Mouse (Mus musculus) heart, adult 2 months (tissue): ENCODE measurements around the gene Fam160a2. TPM values are rescaled to one million over a fixed set of nuclear protein-coding genes. Genes with fewer than 3 reads are reported as not detected.
A peak's percentile ranks its signal among the peaks of the same experiment; 100 is the strongest.
"Not testable (repeated sequence)": the region's sequence is repeated elsewhere in the genome, so short reads cannot be mapped to it uniquely, and the experiment has no call there.

Experiments
- DNase-seq, 2 experiments: peaks; one replicate each; pipeline ENCODE4 v3.0.0; 2021
- H3K27ac ChIP-seq: fragments of 200-600 bp; 2 replicates; pipeline ENCODE4 v1.8.1; 2022
- H3K27me3 ChIP-seq: fragments of 200-500 bp; 2 replicates; pipeline ENCODE4 v1.6.1; 2012; ENCODE audit warnings: mild to moderate bottlenecking, low read length, inconsistent platforms, mixed read lengths; ENCODE audit not compliant: control insufficient read depth, insufficient read depth
- H3K36me3 ChIP-seq: fragments of 200-500 bp; 2 replicates; pipeline ENCODE4 v1.6.1; 2012; ENCODE audit warnings: low read length, inconsistent platforms; ENCODE audit not compliant: control insufficient read depth, insufficient read depth
- H3K4me1 ChIP-seq: fragments of 200-500 bp; 2 replicates; pipeline ENCODE4 v1.6.1; 2011; ENCODE audit warnings: low read length; ENCODE audit not compliant: control insufficient read depth, insufficient read depth
- H3K4me3 ChIP-seq: fragments of 200-600 bp; 2 replicates; pipeline ENCODE4 v1.8.1; 2022
- H3K79me2 ChIP-seq: fragments of 200-500 bp; replicated peaks from 2 replicates; pipeline ENCODE4 v1.6.1; 2012; ENCODE audit warnings: mild to moderate bottlenecking, inconsistent platforms, low read length, moderate library complexity, mixed read lengths; ENCODE audit not compliant: control insufficient read depth, insufficient read depth
- H3K9ac ChIP-seq: fragments of 200-500 bp; 2 replicates; pipeline ENCODE4 v1.6.1; 2012; ENCODE audit warnings: low read depth, mild to moderate bottlenecking, control low read depth, inconsistent platforms, low read length, mixed read lengths
- CTCF ChIP-seq: fragments of 200-600 bp; IDR thresholded peaks from 2 replicates; pipeline ENCODE4 v1.8.1; 2022; ENCODE audit warnings: antibody characterized with exemption, mild to moderate bottlenecking, moderate library complexity
- EP300 ChIP-seq: fragments of 200-500 bp; IDR thresholded peaks from 2 replicates; pipeline ENCODE4 v1.6.1; 2011; ENCODE audit warnings: low read depth, low read length, control low read depth; ENCODE audit not compliant: insufficient read depth
- POLR2A ChIP-seq: fragments of 200-500 bp; IDR thresholded peaks from 2 replicates; pipeline ENCODE4 v1.6.1; 2011; ENCODE audit warnings: mild to moderate bottlenecking, low read depth, low read length, control low read depth; ENCODE audit not compliant: insufficient read depth
- WGBS: fragments of 180-500 bp; shearing (Covaris S2); methylation state at CpG from one replicate; pipeline ENCODE4 v1.1.7; 2018; 5-methylcytosine and 5-hydroxymethylcytosine counted together
- intact Hi-C: fragments of 180-260 bp; cut with DNase I; formaldehyde crosslinking; loops from one replicate; pipeline ENCODE4 v1.15.1; 2025
- polyA plus RNA-seq: library from polyadenylated mRNA; depleted of rRNA; stranded (reverse); fragments of >200 nt; gene quantifications from 2 replicates; pipeline ENCODE4 v1.2.3, GENCODE M21; 2012
- total RNA-seq, 2 experiments: library from RNA; stranded (reverse); gene quantifications; 2 replicates each; pipeline ENCODE4 v1.2.3; 2021

The Fam160a2 gene
- total and polyA plus RNA-seq, 3 experiments, result 16.0 to 25.4 (median 16.3) TPM

- WGBS, result 79% methylated on average over 5 of the region's 5 CpGs
Measured at GRCm38 (mm10) chr7:105418106-105418505, 18.3 kb upstream of the Fam160a2 start.

DNA sequence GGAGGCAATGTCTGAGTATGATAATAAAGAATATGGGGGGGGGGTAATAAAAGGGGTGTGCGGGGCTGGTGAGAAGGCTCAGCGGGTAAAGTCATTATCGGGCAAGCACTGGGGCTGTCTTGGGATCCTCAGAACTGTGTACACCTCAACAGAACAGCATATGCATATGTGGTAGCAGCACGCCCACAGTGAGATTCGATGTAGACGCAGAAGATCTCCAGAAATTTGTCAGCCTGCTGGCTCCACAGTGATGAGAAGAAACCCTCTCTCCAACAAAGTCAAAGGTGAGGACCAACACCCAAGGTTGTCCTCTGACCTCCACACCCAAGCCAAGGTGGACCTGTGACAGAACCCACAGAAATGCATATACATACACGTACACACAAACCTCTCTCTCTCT, 16.7 kb upstream of the Fam160a2 start:
- no peaks in the 10 kb centered on the region for H3K4me1 ChIP-seq
- no peaks in the 10 kb centered on the region for H3K27me3 ChIP-seq
- TF ChIP-seq POLR2A, result no peak
- no peak for TF ChIP-seq CTCF
- no peak for TF ChIP-seq EP300
- no peak overlapping the region for H3K4me3 ChIP-seq
- H3K9ac ChIP-seq, result no peak overlapping the region
- 89% methylated on average over 7 of the region's 7 CpGs for WGBS
- H3K79me2 ChIP-seq, result no peaks in the 10 kb centered on the region
- no peak overlapping the region for H3K27ac ChIP-seq
- no peak for DNase-seq
- no peaks in the 10 kb centered on the region for H3K36me3 ChIP-seq
- intact Hi-C loops, result loop anchor here (10.0 kb wide), 1 partner anchor 188 kb away; the partner anchor contains the start of gene Hpx

More at GRCm38 (mm10) chr7:105418106-105418505, 18.3 kb upstream of the Fam160a2 start:
- intact Hi-C loops, result loop anchor here (10.0 kb wide), 1 partner anchor 187 kb away; the partner anchor contains the start of gene Hpx
- Histone ChIP-seq H3K4me1 (no peaks in the 10 kb centered on the region), H3K4me3 (no peak overlapping the region), H3K27me3 (no peaks in the 10 kb centered on the region), H3K79me2 (no peaks in the 10 kb centered on the region), H3K27ac (no peak overlapping the region), H3K9ac (no peak overlapping the region), H3K36me3 (no peaks in the 10 kb centered on the region)
- TF ChIP-seq POLR2A (no peak), CTCF (no peak), EP300 (no peak)
- DNase-seq, result no peak

GRCm38 (mm10) chr7:105414385-105414784, 14.5 kb upstream of the Fam160a2 start:
- Histone ChIP-seq H3K27me3 (no peaks in the 10 kb centered on the region), H3K9ac (no peak overlapping the region), H3K79me2 (no peaks in the 10 kb centered on the region), H3K4me1 (no peaks in the 10 kb centered on the region), H3K36me3 (no peaks in the 10 kb centered on the region), H3K27ac (no peak overlapping the region), H3K4me3 (no peak overlapping the region)
- 66% methylated on average over 6 of the region's 6 CpGs for WGBS
- intact Hi-C loops, result loop anchor here (5.0 to 10.0 kb wide), 2 partner anchors 190 to 242 kb away; partner anchors contain the start of gene Hpx
- DNase-seq, result no peak
- no peak for TF ChIP-seq EP300
- no peak for TF ChIP-seq CTCF
- TF ChIP-seq POLR2A, result no peak

DNA sequence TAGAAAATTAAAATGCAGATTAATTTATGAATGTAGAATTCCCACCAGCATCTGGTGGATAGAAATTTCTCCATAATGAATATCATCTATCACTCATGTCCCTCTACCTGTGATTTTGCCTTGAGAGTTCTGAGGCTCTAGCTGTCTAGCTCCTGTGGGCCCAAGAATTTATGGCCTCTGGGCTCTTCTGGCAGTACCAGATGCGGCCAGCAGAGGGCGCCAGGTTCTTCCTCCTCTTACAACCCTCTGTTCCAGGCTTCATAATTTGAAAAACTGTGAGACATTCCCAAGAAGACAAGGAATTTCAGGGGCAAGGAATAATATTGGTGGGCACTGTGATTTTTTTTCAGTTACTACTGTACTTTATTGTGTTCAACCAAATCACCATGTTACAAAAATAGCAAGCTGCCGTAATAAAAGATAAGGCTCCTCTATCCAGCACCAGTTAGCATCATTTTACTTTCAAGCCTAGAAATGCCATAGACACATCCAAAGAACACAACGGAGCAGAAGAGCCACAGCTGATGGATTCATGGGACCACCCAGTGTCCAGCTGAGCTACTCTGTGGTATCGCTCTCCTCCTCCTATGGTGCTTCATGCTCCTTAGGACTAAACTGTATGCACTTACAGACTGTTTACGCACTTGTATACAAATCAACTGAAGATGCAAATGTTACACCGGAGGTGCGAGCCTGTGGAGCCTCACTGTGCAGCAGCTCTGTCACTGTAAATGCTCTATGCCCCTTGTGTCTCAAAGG, 12.2 kb upstream of the Fam160a2 start:
- intact Hi-C loops, result loop anchor here (1.0 to 10.0 kb wide), 4 partner anchors 66 to 240 kb away; partner anchors contain the start of gene Hpx
- H3K9ac ChIP-seq, H3K27me3 ChIP-seq, H3K36me3 ChIP-seq, H3K27ac ChIP-seq, H3K79me2 ChIP-seq, H3K4me3 ChIP-seq, H3K4me1 ChIP-seq: not testable (repeated sequence)
- TF ChIP-seq CTCF, result peak; percentile 96
- TF ChIP-seq EP300, result 0 out of 2 replicates have a peak, but pooled peaks have one; percentile 32
- 45% methylated on average over 8 of the region's 8 CpGs for WGBS
- DNase-seq, result peak; percentile 58 to 87

DNA sequence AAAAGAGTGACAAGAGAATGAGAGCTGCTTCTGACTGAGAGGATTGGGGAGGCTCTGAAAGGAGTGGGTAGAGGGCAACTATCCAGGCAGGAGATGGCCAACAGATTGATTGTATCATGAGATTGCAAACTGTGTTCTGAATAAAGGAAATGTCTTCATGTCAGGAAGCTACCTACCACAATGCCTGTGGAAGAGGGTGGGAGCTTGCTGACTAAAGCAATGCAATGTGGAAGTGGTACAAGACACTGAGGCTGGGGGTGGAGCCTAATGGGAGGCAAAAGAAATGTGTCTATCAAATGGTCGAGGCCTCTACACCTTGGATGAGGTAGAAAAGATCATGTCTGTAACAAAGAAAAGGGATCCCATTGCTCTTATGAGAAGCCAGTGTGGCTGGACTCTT, 6.5 kb upstream of the Fam160a2 start:
- H3K4me1 ChIP-seq, result no peaks in the 10 kb centered on the region
- no peak for DNase-seq
- intact Hi-C loops, result no loop called here
- no peaks in the 10 kb centered on the region for H3K27me3 ChIP-seq
- no peak overlapping the region for H3K4me3 ChIP-seq
- TF ChIP-seq EP300, result no peak
- no peak for TF ChIP-seq CTCF
- no peak for TF ChIP-seq POLR2A
- no peaks in the 10 kb centered on the region for H3K36me3 ChIP-seq
- no peaks in the 10 kb centered on the region for H3K79me2 ChIP-seq
- whole genome bisulfite sequencing, result 59% methylated on average over 1 of the region's 1 CpGs
- no peak overlapping the region for H3K27ac ChIP-seq
- H3K9ac ChIP-seq, result no peak overlapping the region

DNA sequence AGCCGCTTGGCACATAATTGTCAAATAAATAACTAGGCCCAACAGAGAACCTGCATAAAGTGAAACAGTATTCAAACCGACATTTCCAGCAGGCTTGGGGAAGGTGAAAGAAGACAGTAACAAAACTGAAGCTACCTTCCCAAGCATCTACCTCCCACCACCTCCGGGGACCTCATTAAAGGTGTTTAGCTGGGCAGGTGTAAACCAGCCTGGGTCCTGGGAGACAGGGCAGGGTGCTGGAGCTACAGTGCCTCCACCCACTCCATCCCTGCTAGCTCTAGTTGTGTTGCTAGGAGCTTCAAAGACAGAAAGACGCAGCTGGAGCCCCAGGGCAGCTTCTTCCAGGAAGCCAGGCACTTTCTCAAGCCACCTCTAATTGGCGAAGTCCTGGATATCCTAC, 4.4 kb upstream of the Fam160a2 start, which contains the start of gene Cnga4:
Cnga4 (plus strand) TSS at position 301 of the 400 bp plus-strand sequence.
- no peak for DNase-seq
- Histone ChIP-seq H3K4me1 (no peaks in the 10 kb centered on the region; the same call in 1 of the 2 replicates), H3K4me3 (no peak within 1 kb of the TSS), H3K79me2 (no peaks in the 10 kb centered on the region), H3K27ac (no peak within 1 kb of the TSS), H3K27me3 (no peaks in the 10 kb centered on the region), H3K9ac (no peak within 1 kb of the TSS), H3K36me3 (no peaks in the 10 kb centered on the region)
- 70% methylated on average over 5 of the region's 5 CpGs for WGBS
- intact Hi-C loops, result no loop called here
- no peak for TF ChIP-seq EP300
- no peak for TF ChIP-seq POLR2A
- TF ChIP-seq CTCF, result no peak
